Mouse (Mus musculus): ENCODE results near the gene Ush1c.

DNA sequence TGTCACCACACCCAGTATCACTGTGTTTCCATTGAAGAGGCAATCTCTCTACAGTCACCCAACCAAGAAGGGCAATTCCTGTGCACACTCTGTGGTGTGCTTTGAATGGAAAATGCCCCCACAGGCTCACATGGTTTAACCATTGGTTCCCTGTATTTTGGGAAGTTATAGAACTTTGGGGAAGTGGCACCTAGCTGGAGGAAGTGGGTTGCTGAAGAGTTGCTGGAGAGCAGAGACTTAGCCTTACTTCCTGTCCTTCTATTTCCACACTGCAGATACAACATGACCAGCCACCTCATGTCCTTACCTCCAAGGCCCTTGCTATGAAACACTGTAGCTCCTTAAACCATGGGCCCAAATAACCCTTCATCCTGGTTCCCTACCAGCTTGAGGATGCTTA lies 54.1 kb downstream of the Ush1c start:
- no peak for TF ChIP-seq CTCF (IDR thresholded peaks at IDR 0.05; ENCODE audit: low read depth)
- TF ChIP-seq EP300 (IDR thresholded peaks at IDR 0.05; ENCODE audit: low read depth), result no peak

All from heart, postnatal 0 days (tissue).